Mouse (Mus musculus): ENCODE measurements at regions not wholly inside any gene's neighbourhood (a gene's known extent, or its start where the extent isn't known, plus 50 kb on each side); places are given as distances from the start of the nearest gene placed in this dataset.

DNA sequence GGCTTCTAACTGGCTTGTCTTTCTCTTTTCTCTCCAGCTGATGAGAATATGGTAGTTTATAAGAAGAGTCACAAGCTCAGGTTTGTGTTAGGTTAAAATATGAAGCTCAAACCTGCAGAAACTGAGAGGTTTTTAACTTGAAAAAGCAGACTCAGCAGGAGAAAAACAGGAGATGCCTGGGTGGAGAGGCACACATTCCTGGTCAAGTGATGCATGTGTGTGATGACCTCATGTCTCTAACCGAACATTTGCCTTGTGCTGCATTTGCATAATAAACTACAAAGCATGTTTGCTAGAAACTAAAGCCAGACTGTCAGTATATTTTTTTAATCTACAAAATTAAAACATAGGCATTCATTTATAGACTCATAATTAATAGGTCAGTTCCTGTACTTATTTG lies 182.2 kb upstream of the Ctso start:
- Histone ChIP-seq H3K36me3 (ENCODE audit: control insufficient read depth, insufficient read depth, low read length) (no peaks in the 10 kb centered on the region), H3K4me2 (ENCODE audit: low read length) (no peak overlapping the region), H3K4me1 (ENCODE audit: control insufficient read depth in 2 of 2, insufficient read depth in 2 of 2, low read length in 2 of 2) (no peaks in the 10 kb centered on the region), H3K27me3 (ENCODE audit: control insufficient read depth, insufficient read depth, low read length) (no peaks in the 10 kb centered on the region), H3K27ac (replicated peaks in 1 of 2; ENCODE audit: control insufficient read depth in 1 of 2, insufficient read depth in 1 of 2, low read depth in 2 of 2, low read length in 2 of 2) (no peak overlapping the region), H3K9me3 (ENCODE audit: control insufficient read depth, low read length) (no peaks in the 10 kb centered on the region), H3K4me3 (ENCODE audit: control insufficient read depth in 1 of 2, insufficient read depth in 1 of 2, low read depth in 1 of 2, low read length in 2 of 2) (no peak overlapping the region), H3K9ac (ENCODE audit: low read length) (no peak overlapping the region)
- 39% methylated on average over 1 of the region's 1 CpGs for WGBS
- ATAC-seq (ENCODE audit: insufficient number of reproducible peaks, insufficient read depth, low FRiP score, low read depth): no peak

DNA sequence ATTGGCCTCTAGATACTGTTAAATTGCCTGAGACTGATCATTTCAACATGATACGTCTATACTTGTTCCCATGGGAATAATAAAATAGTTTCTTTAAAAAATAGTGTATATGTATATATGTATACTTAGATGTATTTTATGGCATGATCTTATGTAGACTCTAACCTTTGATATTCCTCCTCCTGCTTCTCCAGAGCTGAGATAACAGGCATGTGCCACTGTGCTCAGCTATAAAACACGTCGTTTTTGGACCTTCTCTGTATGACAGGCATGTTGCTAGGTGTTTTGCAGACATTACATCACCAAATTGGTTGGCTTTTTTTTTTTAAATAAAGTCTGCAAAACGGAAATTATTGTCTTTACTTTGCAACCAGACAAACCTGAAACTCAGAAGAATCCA lies 179.4 kb upstream of the Ctso start:
- 64% methylated on average over 4 of the region's 4 CpGs for WGBS
- Histone ChIP-seq H3K36me3 (ENCODE audit: control insufficient read depth, insufficient read depth, low read length) (no peaks in the 10 kb centered on the region), H3K9me3 (ENCODE audit: control insufficient read depth, low read length) (no peaks in the 10 kb centered on the region), H3K4me1 (ENCODE audit: control insufficient read depth in 2 of 2, insufficient read depth in 2 of 2, low read length in 2 of 2) (no peaks in the 10 kb centered on the region), H3K9ac (ENCODE audit: low read length) (no peak overlapping the region), H3K27me3 (ENCODE audit: control insufficient read depth, insufficient read depth, low read length) (no peaks in the 10 kb centered on the region), H3K4me2 (ENCODE audit: low read length) (no peak overlapping the region), H3K27ac (replicated peaks in 1 of 2; ENCODE audit: control insufficient read depth in 1 of 2, insufficient read depth in 1 of 2, low read depth in 2 of 2, low read length in 2 of 2) (no peak overlapping the region), H3K4me3 (ENCODE audit: control insufficient read depth in 1 of 2, insufficient read depth in 1 of 2, low read depth in 1 of 2, low read length in 2 of 2) (no peak overlapping the region)
- ATAC-seq (ENCODE audit: insufficient number of reproducible peaks, insufficient read depth, low FRiP score, low read depth): no peak

DNA sequence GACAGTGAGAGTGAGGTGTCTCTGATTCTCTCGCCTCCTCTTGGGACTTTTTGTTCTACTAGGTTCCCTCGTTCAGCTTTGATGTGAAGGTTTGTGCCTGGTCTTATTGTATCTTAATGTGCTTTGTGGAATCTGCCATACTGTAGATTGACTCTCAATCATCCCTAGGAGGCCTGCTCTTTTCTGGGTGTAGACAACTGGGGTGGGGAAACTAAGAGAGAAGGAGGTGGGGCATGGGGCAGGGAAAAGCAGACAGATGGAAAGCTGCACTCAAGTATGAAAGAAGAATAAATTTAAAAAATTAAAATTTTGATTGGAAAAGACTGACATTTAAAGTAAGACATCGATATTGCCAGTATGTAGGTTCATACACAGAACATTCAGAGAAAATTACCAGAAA lies 172.0 kb upstream of the Ctso start:
- Histone ChIP-seq H3K4me1 (ENCODE audit: control insufficient read depth in 2 of 2, insufficient read depth in 2 of 2, low read length in 2 of 2) (no peaks in the 10 kb centered on the region), H3K9ac (ENCODE audit: low read length) (no peak overlapping the region), H3K27me3 (ENCODE audit: control insufficient read depth, insufficient read depth, low read length) (no peaks in the 10 kb centered on the region), H3K4me3 (ENCODE audit: control insufficient read depth in 1 of 2, insufficient read depth in 1 of 2, low read depth in 1 of 2, low read length in 2 of 2) (no peak overlapping the region), H3K4me2 (ENCODE audit: low read length) (no peak overlapping the region), H3K36me3 (ENCODE audit: control insufficient read depth, insufficient read depth, low read length) (no peaks in the 10 kb centered on the region), H3K9me3 (ENCODE audit: control insufficient read depth, low read length) (no peaks in the 10 kb centered on the region), H3K27ac (replicated peaks in 1 of 2; ENCODE audit: control insufficient read depth in 1 of 2, insufficient read depth in 1 of 2, low read depth in 2 of 2, low read length in 2 of 2) (no peak overlapping the region)
- WGBS: 79% methylated on average over 3 of the region's 3 CpGs
- no peak for ATAC-seq (ENCODE audit: insufficient number of reproducible peaks, insufficient read depth, low FRiP score, low read depth)

DNA sequence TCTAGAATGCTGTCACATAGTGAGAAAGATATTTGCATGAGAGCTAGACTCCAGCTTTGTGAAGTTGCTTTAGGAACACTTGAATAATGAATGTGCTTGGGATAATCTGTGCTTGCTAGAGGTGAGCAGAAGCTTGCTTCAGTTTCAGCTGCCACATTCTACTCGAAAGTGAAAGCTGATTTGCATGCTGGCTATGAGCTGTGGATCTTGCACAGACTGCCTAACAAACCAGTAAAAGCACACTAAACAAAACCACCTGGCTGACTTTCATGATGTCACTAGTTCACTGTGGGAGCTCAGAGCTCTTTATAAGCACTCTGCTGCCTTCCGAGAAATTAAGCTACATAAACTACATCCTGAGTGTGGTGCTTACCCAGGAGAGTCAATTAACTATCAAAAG lies 171.5 kb upstream of the Ctso start:
- Histone ChIP-seq H3K27ac (replicated peaks in 1 of 2; ENCODE audit: control insufficient read depth in 1 of 2, insufficient read depth in 1 of 2, low read depth in 2 of 2, low read length in 2 of 2) (no peak overlapping the region), H3K9ac (ENCODE audit: low read length) (no peak overlapping the region), H3K4me2 (ENCODE audit: low read length) (no peak overlapping the region), H3K4me1 (ENCODE audit: control insufficient read depth in 2 of 2, insufficient read depth in 2 of 2, low read length in 2 of 2) (no peaks in the 10 kb centered on the region), H3K4me3 (ENCODE audit: control insufficient read depth in 1 of 2, insufficient read depth in 1 of 2, low read depth in 1 of 2, low read length in 2 of 2) (no peak overlapping the region), H3K27me3 (ENCODE audit: control insufficient read depth, insufficient read depth, low read length) (no peaks in the 10 kb centered on the region), H3K36me3 (ENCODE audit: control insufficient read depth, insufficient read depth, low read length) (no peaks in the 10 kb centered on the region), H3K9me3 (ENCODE audit: control insufficient read depth, low read length) (no peaks in the 10 kb centered on the region)
- no peak for ATAC-seq (ENCODE audit: insufficient number of reproducible peaks, insufficient read depth, low FRiP score, low read depth)
- 53% methylated on average over 2 of the region's 2 CpGs for WGBS

DNA sequence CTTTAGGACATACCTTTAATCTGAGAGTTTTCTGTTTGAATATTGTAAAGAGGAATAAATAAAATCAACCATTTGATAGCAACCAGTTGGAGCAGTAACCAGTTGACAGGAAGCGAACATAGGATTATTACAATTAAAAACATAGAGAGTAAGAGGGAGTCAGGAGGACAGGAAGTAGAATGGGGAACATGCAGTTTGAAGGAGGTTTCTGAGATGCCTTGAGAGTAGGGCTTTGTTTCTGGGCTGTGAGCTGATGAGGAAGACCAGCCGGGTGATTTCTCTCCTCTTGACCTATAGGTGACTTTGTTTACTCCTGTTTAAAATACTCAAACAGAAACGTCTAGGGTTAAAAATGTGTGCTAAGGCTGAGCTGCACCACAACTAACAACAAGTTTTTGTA lies 160.6 kb upstream of the Ctso start:
- no peak overlapping the region for H3K4me3 ChIP-seq (ENCODE audit: control insufficient read depth in 1 of 2, insufficient read depth in 1 of 2, low read depth in 1 of 2, low read length in 2 of 2)
- H3K4me1 ChIP-seq (ENCODE audit: control insufficient read depth in 2 of 2, insufficient read depth in 2 of 2, low read length in 2 of 2): no peaks in the 10 kb centered on the region
- 59% methylated on average over 3 of the region's 3 CpGs for WGBS
- no peaks in the 10 kb centered on the region for H3K27me3 ChIP-seq (ENCODE audit: control insufficient read depth, insufficient read depth, low read length)
- H3K9ac ChIP-seq (ENCODE audit: low read length): no peak overlapping the region
- H3K27ac ChIP-seq (replicated peaks in 1 of 2; ENCODE audit: control insufficient read depth in 1 of 2, insufficient read depth in 1 of 2, low read depth in 2 of 2, low read length in 2 of 2): no peak overlapping the region
- H3K9me3 ChIP-seq (ENCODE audit: control insufficient read depth, low read length): no peaks in the 10 kb centered on the region
- H3K4me2 ChIP-seq (ENCODE audit: low read length): no peak overlapping the region
- ATAC-seq (ENCODE audit: insufficient number of reproducible peaks, insufficient read depth, low FRiP score, low read depth): no peak
- H3K36me3 ChIP-seq (ENCODE audit: control insufficient read depth, insufficient read depth, low read length): no peaks in the 10 kb centered on the region

DNA sequence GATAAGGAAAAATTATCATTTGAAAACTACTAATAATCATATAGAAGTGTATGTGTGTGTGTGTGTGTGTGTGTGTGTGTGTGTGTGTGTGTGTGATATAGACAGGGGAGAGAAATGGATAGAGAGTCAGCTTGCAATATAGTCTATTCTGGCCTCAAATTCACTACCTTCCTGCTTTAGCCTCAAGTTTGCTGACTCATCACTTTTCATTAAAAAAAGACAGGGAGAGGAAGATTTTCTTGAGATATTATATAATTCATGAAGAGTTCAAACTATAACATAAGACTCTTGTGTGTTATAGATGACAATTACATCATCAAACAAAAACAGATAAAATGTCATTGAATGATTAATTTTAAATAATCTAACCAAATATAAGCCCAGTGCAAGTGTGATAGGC lies 159.4 kb upstream of the Ctso start:
- Histone ChIP-seq H3K4me1 (ENCODE audit: control insufficient read depth in 2 of 2, insufficient read depth in 2 of 2, low read length in 2 of 2) (no peaks in the 10 kb centered on the region), H3K9me3 (ENCODE audit: control insufficient read depth, low read length) (no peaks in the 10 kb centered on the region)
- no peak for ATAC-seq (ENCODE audit: insufficient number of reproducible peaks, insufficient read depth, low FRiP score, low read depth)

DNA sequence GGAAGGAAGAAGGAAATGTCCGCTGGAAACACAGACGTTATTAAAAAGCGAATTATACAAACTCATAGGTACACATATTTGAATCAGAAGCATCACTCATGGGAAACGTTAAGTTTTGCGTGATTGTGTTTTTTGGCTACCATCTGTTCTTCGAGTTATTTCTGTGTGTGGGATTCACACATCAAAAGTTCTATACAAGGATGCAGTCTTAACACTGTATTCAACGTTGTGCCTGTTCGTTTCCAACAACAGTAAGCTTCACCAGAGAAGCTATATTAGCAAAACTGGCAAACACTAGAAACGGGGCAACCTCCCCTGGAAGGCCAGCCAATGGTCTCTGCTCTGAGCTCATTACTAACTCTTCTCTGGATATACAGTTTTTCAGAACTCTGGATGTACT lies 150.3 kb upstream of the Ctso start:
- no peaks in the 10 kb centered on the region for H3K9me3 ChIP-seq (ENCODE audit: control insufficient read depth, low read length)
- no peak overlapping the region for H3K4me3 ChIP-seq (ENCODE audit: control insufficient read depth in 1 of 2, insufficient read depth in 1 of 2, low read depth in 1 of 2, low read length in 2 of 2)
- no peak overlapping the region for H3K4me2 ChIP-seq (ENCODE audit: low read length)
- no peaks in the 10 kb centered on the region for H3K36me3 ChIP-seq (ENCODE audit: control insufficient read depth, insufficient read depth, low read length)
- H3K9ac ChIP-seq (ENCODE audit: low read length): no peak overlapping the region
- H3K27ac ChIP-seq (replicated peaks in 1 of 2; ENCODE audit: control insufficient read depth in 1 of 2, insufficient read depth in 1 of 2, low read depth in 2 of 2, low read length in 2 of 2): no peak overlapping the region
- ATAC-seq (ENCODE audit: insufficient number of reproducible peaks, insufficient read depth, low FRiP score, low read depth): no peak
- WGBS: 89% methylated on average over 9 of the region's 9 CpGs
- no peaks in the 10 kb centered on the region for H3K4me1 ChIP-seq (ENCODE audit: control insufficient read depth in 2 of 2, insufficient read depth in 2 of 2, low read length in 2 of 2)
- no peaks in the 10 kb centered on the region for H3K27me3 ChIP-seq (ENCODE audit: control insufficient read depth, insufficient read depth, low read length)

More for the DNA sequence above, 159.4 kb upstream of the Ctso start:
- no peaks in the 10 kb centered on the region for H3K27me3 ChIP-seq (ENCODE audit: control insufficient read depth, insufficient read depth, low read length)
- H3K4me2 ChIP-seq (ENCODE audit: low read length): no peak overlapping the region
- H3K36me3 ChIP-seq (ENCODE audit: control insufficient read depth, insufficient read depth, low read length): no peaks in the 10 kb centered on the region
- no peak overlapping the region for H3K9ac ChIP-seq (ENCODE audit: low read length)
- no peak overlapping the region for H3K4me3 ChIP-seq (ENCODE audit: control insufficient read depth in 1 of 2, insufficient read depth in 1 of 2, low read depth in 1 of 2, low read length in 2 of 2)
- H3K27ac ChIP-seq (replicated peaks in 1 of 2; ENCODE audit: control insufficient read depth in 1 of 2, insufficient read depth in 1 of 2, low read depth in 2 of 2, low read length in 2 of 2): no peak overlapping the region

DNA sequence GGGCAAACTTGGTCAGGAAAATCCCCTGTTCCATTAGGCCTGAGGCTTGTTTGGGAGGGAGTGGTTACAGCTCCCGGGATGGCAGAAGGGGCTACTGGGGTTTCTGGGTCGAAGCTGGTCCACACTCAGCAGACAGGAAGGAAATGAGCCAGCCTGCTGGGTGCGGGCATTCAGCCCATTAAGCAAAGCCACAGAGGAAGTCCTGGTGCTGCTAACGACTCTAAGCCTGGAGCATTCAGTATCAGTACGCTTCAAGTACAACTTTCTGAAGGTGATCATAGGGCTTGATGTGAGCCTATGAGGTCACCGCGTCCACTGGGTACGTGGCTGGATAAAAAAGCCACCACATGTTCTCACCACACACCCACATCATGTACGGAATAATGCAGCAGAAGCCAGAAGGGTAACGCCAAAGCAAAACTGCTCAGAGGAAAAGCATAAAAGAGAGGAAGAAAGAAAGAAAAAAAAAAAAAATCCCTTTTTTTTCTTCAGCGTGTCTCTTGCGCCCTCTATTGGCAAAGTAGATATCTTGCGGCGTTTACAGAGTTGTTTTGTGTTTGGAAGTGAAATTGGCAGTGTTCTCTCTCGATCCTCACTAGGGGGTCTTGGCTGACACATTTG lies 149.4 kb upstream of the Ctso start:
- ATAC-seq (ENCODE audit: insufficient number of reproducible peaks, insufficient read depth, low FRiP score, low read depth): no peak
- H3K4me2 ChIP-seq (ENCODE audit: low read length): peak overlapping the region; percentile 53
- 23% methylated on average over 15 of the region's 15 CpGs for WGBS
- no peaks in the 10 kb centered on the region for H3K36me3 ChIP-seq (ENCODE audit: control insufficient read depth, insufficient read depth, low read length)
- no peaks in the 10 kb centered on the region for H3K27me3 ChIP-seq (ENCODE audit: control insufficient read depth, insufficient read depth, low read length)
- H3K4me1 ChIP-seq (ENCODE audit: control insufficient read depth in 2 of 2, insufficient read depth in 2 of 2, low read length in 2 of 2): no peaks in the 10 kb centered on the region
- peak overlapping the region; percentile 7 to 25; a peak in 1 of 4 replicates for H3K4me3 ChIP-seq (ENCODE audit: control insufficient read depth in 1 of 2, insufficient read depth in 1 of 2, low read depth in 1 of 2, low read length in 2 of 2)
- no peak overlapping the region for H3K9ac ChIP-seq (ENCODE audit: low read length)
- no peaks in the 10 kb centered on the region for H3K9me3 ChIP-seq (ENCODE audit: control insufficient read depth, low read length)
- H3K27ac ChIP-seq (replicated peaks in 1 of 2; ENCODE audit: control insufficient read depth in 1 of 2, insufficient read depth in 1 of 2, low read depth in 2 of 2, low read length in 2 of 2): no peak overlapping the region
